Mouse (Mus musculus) kidney, postnatal 0 days (tissue): ENCODE results near the gene Pip5k1c. TPM values are rescaled to one million over a fixed set of nuclear protein-coding genes. Genes with fewer than 3 reads are reported as not detected.

ENCODE experiments used
- ATAC-seq: fragments of 200-750 bp; cut with Nextera tagmentation; replicated peaks from 2 replicates; pipeline ENCODE4 v1.8.0; 2017; ENCODE audit warnings: low read depth, moderate number of reproducible peaks, moderate TSS enrichment, moderate library complexity; ENCODE audit not compliant: low FRiP score
- DNase-seq: peaks from one replicate; pipeline ENCODE4 v3.0.0-alpha.2; 2016; ENCODE audit warnings: low spot score
- H3K27ac ChIP-seq: fragments of 300-500 bp; sonication (generic); 2 replicates; pipeline ENCODE4 v1.5.1; 2014; ENCODE audit warnings: mild to moderate bottlenecking
- H3K27me3 ChIP-seq: fragments of 300-500 bp; sonication (generic); 2 replicates; pipeline ENCODE4 v1.6.1; 2014; ENCODE audit warnings: low read length, mixed read lengths; ENCODE audit not compliant: insufficient read depth
- H3K36me3 ChIP-seq: fragments of 300-500 bp; sonication (generic); 2 replicates; pipeline ENCODE4 v1.6.1; 2014; ENCODE audit warnings: low read length, mixed read lengths; ENCODE audit not compliant: insufficient read depth
- H3K4me1 ChIP-seq: fragments of 300-500 bp; sonication (generic); replicated peaks from 2 replicates; pipeline ENCODE4 v1.6.1; 2014; ENCODE audit warnings: antibody characterized with exemption, low read length, mixed read lengths; ENCODE audit not compliant: insufficient read depth
- H3K4me2 ChIP-seq: fragments of 300-500 bp; sonication (generic); 2 replicates; pipeline ENCODE4 v1.6.1; 2014; ENCODE audit warnings: mild to moderate bottlenecking, low read length, moderate library complexity, mixed read lengths
- H3K4me3 ChIP-seq: fragments of 300-500 bp; sonication (generic); replicated peaks from 2 replicates; pipeline ENCODE4 v1.5.1; 2014; ENCODE audit warnings: low read depth, low read length
- H3K9ac ChIP-seq: fragments of 300-500 bp; sonication (generic); 2 replicates; pipeline ENCODE4 v1.6.1; 2014; ENCODE audit warnings: low read depth, low read length
- H3K9me3 ChIP-seq: fragments of 300-500 bp; sonication (generic); replicated peaks from 2 replicates; pipeline ENCODE4 v1.6.1; 2016; ENCODE audit warnings: low read length, inconsistent platforms, mixed read lengths
- CTCF ChIP-seq: IDR thresholded peaks from 2 replicates; pipeline ENCODE4 v1.5.1; 2016; ENCODE audit warnings: antibody characterized with exemption, low read depth, mild to moderate bottlenecking, moderate library complexity
- WGBS: fragments of 180-500 bp; shearing (Covaris S2); extraction: QIAGEN DNeasy Blood & Tissue Kit; methylation state at CpG from one replicate; pipeline ENCODE4 v1.1.7; 2014; 5-methylcytosine and 5-hydroxymethylcytosine counted together
- polyA plus RNA-seq: library from polyadenylated mRNA; unstranded; fragments of >200 nt; fragmentation: Nextera tagmentation; extraction: Ambion mirVana; gene quantifications from 2 replicates; pipeline ENCODE4 v1.2.1, GENCODE M21; 2015

The Pip5k1c gene
- polyA plus RNA-seq, 1 experiment from 2014 or later, result 37.8 TPM

DNA sequence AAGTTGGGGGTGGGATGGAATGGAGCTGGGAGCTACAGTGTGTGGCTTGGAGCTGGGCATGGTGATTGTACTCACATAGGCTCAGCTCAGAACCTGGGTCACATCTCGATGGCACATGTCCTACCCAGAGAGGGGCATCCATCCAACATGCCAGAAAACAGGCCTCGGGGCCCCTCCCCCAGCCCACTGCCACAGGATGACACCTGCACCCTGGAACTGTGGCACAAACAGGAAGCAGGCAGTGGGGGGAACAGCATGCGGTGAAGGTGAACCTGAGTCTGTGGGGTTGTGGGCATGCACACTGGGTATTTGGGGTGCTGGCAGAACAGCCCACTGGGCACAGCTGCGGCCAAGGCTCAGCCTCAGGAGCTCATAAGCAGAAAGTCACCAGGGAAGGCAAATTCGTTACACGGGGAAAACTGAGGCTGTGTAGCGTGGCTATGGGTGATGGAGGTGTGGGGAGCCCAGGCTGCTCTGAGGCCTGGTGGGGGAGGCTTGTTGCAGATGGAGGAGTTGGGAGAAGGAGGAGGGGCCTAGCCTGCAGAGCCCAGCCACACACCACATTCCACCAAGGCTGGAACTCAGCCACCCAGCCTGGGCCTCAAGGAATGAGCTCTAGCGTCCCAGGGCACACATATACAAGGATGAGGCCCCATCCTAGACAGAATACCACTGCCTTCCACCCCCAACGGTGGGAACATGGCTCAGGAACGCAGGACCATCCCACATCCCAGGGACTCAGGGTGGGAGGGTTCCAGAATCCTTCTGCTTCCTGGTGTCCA is 36.6 kb downstream of the Pip5k1c start:
- TF ChIP-seq CTCF, result no peak
- 50% methylated on average over 10 of the region's 10 CpGs for WGBS
- peak overlapping the region; percentile 84 for H3K27ac ChIP-seq

GRCm38 (mm10) chr10:81330007-81330406 is 37.2 kb downstream of the Pip5k1c start:
- Histone ChIP-seq H3K27ac (peak overlapping the region; percentile 84), H3K4me2 (peak overlapping the region; percentile 35; the same call in 1 of the 2 replicates), H3K4me3 (no peak overlapping the region), H3K36me3 (peaks cover 22% of the 10 kb centered on the region), H3K27me3 (no peaks in the 10 kb centered on the region), H3K9ac (0 out of 2 replicates have a peak overlapping the region, but pooled peaks have one; percentile 8), H3K4me1 (peaks cover 26% of the 10 kb centered on the region), H3K9me3 (no peaks in the 10 kb centered on the region)
- DNase-seq (no peak), ATAC-seq (no peak)
- WGBS, result 45% methylated on average over 4 of the region's 4 CpGs
- no peak for TF ChIP-seq CTCF

More for the DNA sequence above, 36.6 kb downstream of the Pip5k1c start:
- Histone ChIP-seq H3K4me1 (peaks cover 20% of the 10 kb centered on the region), H3K36me3 (peaks cover 26% of the 10 kb centered on the region), H3K27me3 (no peaks in the 10 kb centered on the region), H3K4me2 (peak overlapping the region; percentile 35), H3K4me3 (no peak overlapping the region), H3K9me3 (no peaks in the 10 kb centered on the region), H3K9ac (peak overlapping the region; percentile 36; the same call in 1 of the 2 replicates)
- ATAC-seq (peak; percentile 35; the same call in 1 of the 2 replicates), DNase-seq (peak; percentile 89)

DNA sequence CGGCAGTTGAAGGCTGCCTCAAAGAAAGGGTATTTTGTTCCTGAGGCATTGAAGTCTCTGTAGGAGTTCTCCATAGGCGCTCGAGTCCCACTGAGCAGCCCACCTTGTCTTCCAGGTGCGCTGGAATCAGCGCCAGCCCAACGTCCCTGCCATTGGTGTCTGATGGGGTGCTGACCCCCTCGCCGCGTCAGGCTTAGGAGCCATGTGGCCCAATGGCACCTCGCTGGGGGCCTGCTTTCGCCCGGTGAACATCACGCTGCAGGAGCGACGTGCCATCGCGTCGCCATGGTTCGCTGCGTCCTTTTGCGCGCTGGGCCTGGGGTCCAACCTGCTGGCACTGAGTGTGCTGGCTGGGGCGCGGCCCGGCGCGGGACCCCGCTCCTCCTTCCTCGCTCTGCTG is 39.5 kb downstream of the Pip5k1c start:
- ATAC-seq, result no peak
- Histone ChIP-seq H3K9ac (peak overlapping the region; percentile 38; the same call in 1 of the 2 replicates), H3K4me1 (peaks cover 35% of the 10 kb centered on the region), H3K27ac (no peak overlapping the region), H3K9me3 (no peaks in the 10 kb centered on the region), H3K4me2 (peak overlapping the region; percentile 33), H3K27me3 (no peaks in the 10 kb centered on the region), H3K4me3 (no peak overlapping the region), H3K36me3 (no peaks in the 10 kb centered on the region)
- TF ChIP-seq CTCF, result no peak
- 40% methylated on average over 29 of the region's 29 CpGs for WGBS
- DNase-seq, result no peak

DNA sequence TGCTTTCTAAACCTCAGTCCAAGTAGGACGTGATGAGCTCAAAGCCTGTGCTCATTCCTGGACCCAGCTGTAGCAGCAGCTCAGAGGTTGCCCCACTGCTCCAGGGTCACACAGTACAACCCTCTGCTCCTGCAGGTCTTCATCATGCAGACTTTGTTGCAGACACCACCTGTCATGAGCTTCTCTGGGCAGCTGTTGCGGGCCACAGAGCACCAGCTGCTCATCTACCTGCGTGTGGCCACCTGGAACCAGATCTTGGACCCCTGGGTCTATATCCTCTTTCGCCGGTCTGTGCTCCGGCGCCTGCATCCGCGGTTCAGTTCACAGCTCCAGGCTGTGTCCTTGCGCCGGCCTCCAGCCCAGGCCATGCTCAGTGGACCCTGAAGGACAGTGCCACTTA is 41.6 kb downstream of the Pip5k1c start:
- H3K4me1 ChIP-seq, result peaks cover 29% of the 10 kb centered on the region
- WGBS, result 51% methylated on average over 11 of the region's 11 CpGs
- no peak for DNase-seq
- no peaks in the 10 kb centered on the region for H3K27me3 ChIP-seq
- no peak for TF ChIP-seq CTCF
- no peaks in the 10 kb centered on the region for H3K36me3 ChIP-seq
- H3K27ac ChIP-seq, result no peak overlapping the region
- ATAC-seq, result no peak
- H3K9ac ChIP-seq, result peak overlapping the region; percentile 35; the same call in 1 of the 2 replicates
- H3K9me3 ChIP-seq, result no peaks in the 10 kb centered on the region
- no peak overlapping the region for H3K4me2 ChIP-seq
- no peak overlapping the region for H3K4me3 ChIP-seq

DNA sequence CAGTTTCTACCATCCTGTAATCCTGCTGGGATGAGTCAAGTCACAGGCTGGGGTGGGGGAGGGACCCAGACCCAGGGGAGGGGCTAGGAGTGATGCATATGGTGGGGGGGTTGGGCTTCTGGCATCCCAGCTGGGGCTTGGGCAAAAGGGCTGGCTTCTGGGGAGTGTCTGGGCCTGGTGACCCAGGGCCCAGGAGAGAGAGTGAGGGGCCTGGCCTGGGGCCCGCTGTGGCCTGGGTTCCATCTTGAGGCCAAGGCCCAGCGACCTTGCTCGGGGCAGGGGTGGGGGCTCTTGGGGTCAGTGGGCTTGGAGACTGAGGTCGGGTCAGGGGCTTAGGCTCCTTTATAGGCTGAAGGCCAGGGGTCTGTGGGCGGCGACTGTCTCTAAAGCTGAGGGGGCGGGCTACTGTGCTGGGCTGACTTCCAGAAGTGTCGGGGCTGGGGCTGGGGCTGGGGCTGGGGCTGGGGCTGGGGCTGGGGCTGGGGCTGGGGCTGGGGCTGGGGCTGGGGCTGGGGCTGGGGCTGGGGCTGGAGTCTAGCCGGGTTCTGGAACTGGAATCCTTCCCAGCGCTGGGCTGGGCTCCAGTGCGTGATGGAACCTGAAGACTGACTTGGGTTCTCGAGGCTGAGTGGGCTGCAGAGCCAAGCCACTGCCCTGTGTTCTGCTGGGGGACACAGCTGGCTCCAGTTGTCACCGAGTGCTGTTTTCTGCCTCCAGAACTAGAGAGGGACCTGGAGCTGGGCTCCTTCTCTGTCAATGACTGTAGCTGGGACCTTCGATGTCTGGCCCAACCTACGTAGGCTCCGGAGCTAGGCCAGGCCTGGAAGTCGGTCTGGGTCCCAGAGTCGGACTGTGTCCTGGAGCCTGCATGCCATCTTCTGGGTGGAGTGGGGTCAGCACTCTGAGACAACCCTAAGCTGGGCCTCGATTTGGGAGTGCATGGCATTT is 42.9 kb downstream of the Pip5k1c start:
- Histone ChIP-seq H3K36me3 (no peaks in the 10 kb centered on the region), H3K9me3 (no peaks in the 10 kb centered on the region), H3K27me3 (no peaks in the 10 kb centered on the region), H3K4me3 (no peak overlapping the region), H3K27ac (peak overlapping the region; percentile 66), H3K9ac (no peak overlapping the region), H3K4me2 (no peak overlapping the region), H3K4me1 (peaks cover 20% of the 10 kb centered on the region; the same call in 1 of the 2 replicates)
- TF ChIP-seq CTCF, result peak; percentile 25; the same call in 1 of the 2 replicates
- 53% methylated on average over 14 of the region's 19 CpGs for WGBS
- ATAC-seq, result peak; percentile 23
- DNase-seq, result peak; percentile 48

DNA sequence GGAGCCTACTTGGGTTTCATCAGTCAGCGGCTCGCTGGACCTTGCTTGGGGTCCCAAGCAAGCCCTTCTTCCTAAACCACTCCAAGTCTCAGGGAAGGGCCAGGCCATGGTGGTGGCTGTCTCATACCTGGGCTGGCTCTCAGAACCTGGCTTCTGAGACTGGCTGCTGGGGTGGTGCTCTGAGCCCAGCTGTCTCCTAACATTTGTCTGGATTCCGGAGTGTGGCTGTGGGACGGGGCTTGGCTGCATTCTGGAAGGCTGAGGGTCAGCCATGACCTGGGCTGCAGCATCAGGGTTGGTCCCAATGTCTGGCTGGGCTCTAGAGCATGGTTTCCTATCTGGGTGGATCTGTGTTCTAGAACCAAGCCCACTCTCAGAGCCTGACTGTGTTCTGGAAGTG is 43.8 kb downstream of the Pip5k1c start:
- Histone ChIP-seq H3K9me3 (no peaks in the 10 kb centered on the region), H3K9ac (no peak overlapping the region), H3K27me3 (no peaks in the 10 kb centered on the region), H3K27ac (peak overlapping the region; percentile 66), H3K4me1 (peaks cover 20% of the 10 kb centered on the region; the same call in 1 of the 2 replicates), H3K4me2 (no peak overlapping the region), H3K36me3 (no peaks in the 10 kb centered on the region), H3K4me3 (no peak overlapping the region)
- 80% methylated on average over 4 of the region's 4 CpGs for WGBS
- no peak for TF ChIP-seq CTCF
- ATAC-seq (no peak), DNase-seq (no peak)
